Mouse (Mus musculus) forebrain, embryonic 11.5 days (tissue): ENCODE data around the gene Atp23. TPM values are rescaled to one million over a fixed set of nuclear protein-coding genes. Genes with fewer than 3 reads are reported as not detected.

Source experiments
- ATAC-seq: fragments of 200-750 bp; cut with Nextera tagmentation; replicated peaks from 2 replicates; pipeline ENCODE4 v1.8.0; 2017; ENCODE audit warnings: moderate TSS enrichment; ENCODE audit not compliant: low FRiP score
- DNase-seq: peaks from one replicate; pipeline ENCODE4 v3.0.0-alpha.2; 2017; ENCODE audit warnings: low spot score
- H3K27ac ChIP-seq: fragments of 300-500 bp; sonication (generic); 2 replicates; pipeline ENCODE4 v1.5.1; 2014; ENCODE audit warnings: low read depth, low read length
- H3K27me3 ChIP-seq: fragments of 300-500 bp; sonication (generic); 2 replicates; pipeline ENCODE4 v1.6.1; 2014; ENCODE audit warnings: mild to moderate bottlenecking, low read length, mixed read lengths; ENCODE audit not compliant: control insufficient read depth, insufficient read depth
- H3K36me3 ChIP-seq: fragments of 300-500 bp; sonication (generic); 2 replicates; pipeline ENCODE4 v1.6.1; 2014; ENCODE audit warnings: mild to moderate bottlenecking, low read length, moderate library complexity, mixed read lengths; ENCODE audit not compliant: control insufficient read depth, insufficient read depth
- H3K4me1 ChIP-seq: fragments of 300-500 bp; sonication (generic); replicated peaks from 2 replicates; pipeline ENCODE4 v1.6.1; 2014; ENCODE audit warnings: low read length, mixed read lengths; ENCODE audit not compliant: control insufficient read depth, insufficient read depth
- H3K4me2 ChIP-seq: fragments of 300-500 bp; sonication (generic); 2 replicates; pipeline ENCODE4 v1.6.1; 2014; ENCODE audit warnings: low read depth, mild to moderate bottlenecking, low read length, moderate library complexity, mixed read lengths; ENCODE audit not compliant: severe bottlenecking
- H3K4me3 ChIP-seq: fragments of 300-500 bp; sonication (generic); 2 replicates; pipeline ENCODE4 v1.5.1; 2014; ENCODE audit warnings: low read depth, low read length
- H3K9ac ChIP-seq: fragments of 300-500 bp; sonication (generic); 2 replicates; pipeline ENCODE4 v1.6.1; 2014; ENCODE audit warnings: low read length
- H3K9me3 ChIP-seq: fragments of 300-500 bp; sonication (generic); 2 replicates; pipeline ENCODE4 v1.6.1; 2016; ENCODE audit warnings: low read length, mixed read lengths; ENCODE audit not compliant: control insufficient read depth
- WGBS: fragments of 180-500 bp; shearing (Covaris S2); extraction: QIAGEN DNeasy Blood & Tissue Kit; methylation state at CpG from one replicate; pipeline ENCODE4 v1.1.7; 2014; 5-methylcytosine and 5-hydroxymethylcytosine counted together
- polyA plus RNA-seq: library from polyadenylated mRNA; unstranded; fragments of >200 nt; fragmentation: Nextera tagmentation; extraction: Ambion mirVana; gene quantifications from 2 replicates; pipeline ENCODE4 v1.2.1, GENCODE M21; 2014

Gene Atp23
- polyA plus RNA-seq, 1 experiment from 2014 or later: 15.5 TPM

GRCm38 (mm10) chr10:126904221-126904620 lies 3.1 kb upstream of the Atp23 start:
- peaks cover 3% of the 10 kb centered on the region; the same call in 1 of the 2 replicates for H3K4me1 ChIP-seq
- no peak for ATAC-seq
- no peak overlapping the region for H3K27ac ChIP-seq
- no peaks in the 10 kb centered on the region for H3K36me3 ChIP-seq
- WGBS: 34% methylated on average over 5 of the region's 5 CpGs
- H3K9me3 ChIP-seq: no peaks in the 10 kb centered on the region
- no peaks in the 10 kb centered on the region for H3K27me3 ChIP-seq
- H3K9ac ChIP-seq: no peak overlapping the region
- DNase-seq: no peak
- H3K4me3 ChIP-seq: no peak overlapping the region
- no peak overlapping the region for H3K4me2 ChIP-seq

DNA sequence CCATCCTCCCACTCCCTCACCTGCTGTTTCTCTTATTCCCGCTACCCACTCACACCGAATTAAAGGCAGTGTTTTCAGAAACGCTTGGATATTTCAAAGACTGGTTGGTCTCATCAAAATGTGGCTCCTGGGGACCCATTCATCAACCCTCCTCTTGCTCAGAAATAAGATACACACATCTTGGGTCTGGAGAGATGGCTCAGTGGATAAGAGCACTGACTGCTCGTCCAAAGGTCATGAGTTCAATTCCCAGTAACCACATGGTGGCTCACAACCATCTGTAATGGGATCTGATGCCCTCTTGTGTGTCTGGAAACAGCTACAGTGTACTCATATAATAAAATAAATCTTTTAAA lies 311 bp upstream of the Atp23 start:
- no peak overlapping the region for H3K9ac ChIP-seq
- peaks cover 3% of the 10 kb centered on the region; the same call in 1 of the 2 replicates for H3K4me1 ChIP-seq
- no peaks in the 10 kb centered on the region for H3K36me3 ChIP-seq
- H3K27ac ChIP-seq: no peak overlapping the region
- no peaks in the 10 kb centered on the region for H3K9me3 ChIP-seq
- no peak for ATAC-seq
- peak overlapping the region; percentile 98 for H3K4me2 ChIP-seq
- WGBS: 1% methylated on average over 4 of the region's 4 CpGs
- DNase-seq: no peak
- H3K27me3 ChIP-seq: no peaks in the 10 kb centered on the region
- H3K4me3 ChIP-seq: peak overlapping the region; percentile 66

DNA sequence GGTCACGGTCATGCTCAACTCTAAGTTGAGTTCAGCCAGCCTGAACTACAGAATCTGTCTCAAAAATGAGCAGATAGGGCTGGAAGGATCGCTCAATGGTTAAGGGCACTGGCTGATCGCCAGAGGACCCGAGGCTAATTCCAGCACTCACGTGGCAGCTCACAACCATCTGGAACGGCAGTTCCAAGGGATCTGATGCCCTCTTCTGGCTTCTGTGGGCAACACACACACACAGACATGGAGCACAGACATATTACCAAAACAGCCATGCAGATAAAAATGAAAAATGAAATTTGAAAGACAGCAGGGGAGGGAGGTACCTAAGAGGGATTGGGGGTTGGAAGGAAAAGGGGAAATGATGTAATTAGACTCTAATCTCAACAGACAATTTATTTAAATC lies 5.3 kb downstream of the Atp23 start:
- H3K36me3 ChIP-seq: no peaks in the 10 kb centered on the region
- 58% methylated on average over 6 of the region's 6 CpGs for WGBS

GRCm38 (mm10) chr10:126894061-126894460 lies 7.1 kb downstream of the Atp23 start:
- no peak for ATAC-seq
- Histone ChIP-seq H3K4me1 (no peaks in the 10 kb centered on the region), H3K4me2 (no peak overlapping the region), H3K9me3 (no peaks in the 10 kb centered on the region; the same call in 1 of the 2 replicates), H3K27me3 (no peaks in the 10 kb centered on the region), H3K36me3 (no peaks in the 10 kb centered on the region; the same call in 1 of the 2 replicates), H3K9ac (no peak overlapping the region), H3K27ac (no peak overlapping the region), H3K4me3 (no peak overlapping the region)
- DNase-seq: no peak
- 96% methylated on average over 15 of the region's 15 CpGs for WGBS

More for the DNA sequence above, 5.3 kb downstream of the Atp23 start:
- H3K4me1 ChIP-seq: peaks cover 3% of the 10 kb centered on the region; the same call in 1 of the 2 replicates
- H3K4me2 ChIP-seq: no peak overlapping the region
- no peak overlapping the region for H3K4me3 ChIP-seq
- no peaks in the 10 kb centered on the region for H3K9me3 ChIP-seq
- ATAC-seq (no peak), DNase-seq (no peak)
- H3K9ac ChIP-seq: no peak overlapping the region
- no peak overlapping the region for H3K27ac ChIP-seq
- H3K27me3 ChIP-seq: no peaks in the 10 kb centered on the region

DNA sequence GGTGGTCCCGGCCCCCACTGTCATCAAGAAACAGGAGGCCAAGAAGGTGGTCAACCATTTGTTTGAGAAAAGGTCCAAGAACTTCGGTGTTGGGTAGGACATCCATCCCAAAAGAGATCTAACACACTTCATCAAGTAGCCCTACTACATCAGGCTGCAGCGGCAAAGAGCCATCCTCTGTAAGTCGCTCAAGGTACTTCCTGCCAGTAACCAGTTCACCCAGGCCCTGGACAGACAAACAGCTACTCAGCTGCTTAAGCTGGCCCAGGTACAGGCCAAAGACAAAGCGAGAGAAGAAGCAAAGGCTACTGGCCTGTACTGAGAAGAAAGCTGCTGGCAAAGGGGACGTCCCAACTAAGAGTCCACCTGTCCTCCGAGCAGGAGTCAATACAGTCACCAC lies 8.0 kb downstream of the Atp23 start:
- H3K9ac ChIP-seq: no peak overlapping the region
- H3K9me3 ChIP-seq: no peaks in the 10 kb centered on the region; the same call in 1 of the 2 replicates
- H3K36me3 ChIP-seq: no peaks in the 10 kb centered on the region; the same call in 1 of the 2 replicates
- H3K27me3 ChIP-seq: no peaks in the 10 kb centered on the region
- H3K4me1 ChIP-seq: no peaks in the 10 kb centered on the region
- H3K4me3 ChIP-seq: no peak overlapping the region
- no peak for DNase-seq
- WGBS: 95% methylated on average over 7 of the region's 7 CpGs
- ATAC-seq: no peak
- H3K27ac ChIP-seq: no peak overlapping the region
- H3K4me2 ChIP-seq: no peak overlapping the region

DNA sequence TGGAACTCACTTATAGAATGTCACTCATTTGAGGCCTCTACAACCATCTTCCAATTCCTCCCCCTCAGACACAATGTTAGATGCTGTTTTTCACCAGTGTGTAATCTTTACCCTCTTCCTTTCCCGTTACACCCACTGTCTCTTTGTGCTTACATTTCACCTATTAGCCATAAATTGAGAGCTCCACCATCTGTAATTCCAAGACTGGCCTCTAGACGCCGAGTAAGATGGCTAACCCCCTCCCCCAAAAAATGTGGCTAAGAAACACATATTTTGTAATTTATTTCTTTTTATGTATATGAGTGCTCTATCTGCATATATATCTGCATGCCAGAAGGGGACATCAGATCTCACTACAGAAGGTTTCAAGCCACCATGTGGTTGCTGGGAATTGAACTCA lies 27.4 kb downstream of the Atp23 start:
- H3K9ac ChIP-seq: no peak overlapping the region
- H3K4me3 ChIP-seq: no peak overlapping the region
- H3K27ac ChIP-seq: no peak overlapping the region
- WGBS: 90% methylated on average over 3 of the region's 3 CpGs
- ATAC-seq (no peak), DNase-seq (no peak)
- no peaks in the 10 kb centered on the region for H3K9me3 ChIP-seq
- H3K27me3 ChIP-seq: 0 out of 2 replicates have a peak, but pooled peaks cover under 1% of the 10 kb centered on the region
- H3K4me2 ChIP-seq: no peak overlapping the region
- H3K36me3 ChIP-seq: no peaks in the 10 kb centered on the region
- no peaks in the 10 kb centered on the region; the same call in 1 of the 2 replicates for H3K4me1 ChIP-seq

- H3K4me3 ChIP-seq: no peak overlapping the region
- no peaks in the 10 kb centered on the region; the same call in 1 of the 2 replicates for H3K4me1 ChIP-seq
- H3K36me3 ChIP-seq: no peaks in the 10 kb centered on the region
- no peak overlapping the region for H3K9ac ChIP-seq
- H3K27me3 ChIP-seq: 0 out of 2 replicates have a peak, but pooled peaks cover 2% of the 10 kb centered on the region
- no peaks in the 10 kb centered on the region for H3K9me3 ChIP-seq
- WGBS: 70% methylated on average over 5 of the region's 5 CpGs
- no peak overlapping the region for H3K27ac ChIP-seq
- H3K4me2 ChIP-seq: no peak overlapping the region
- ATAC-seq (no peak), DNase-seq (no peak)
These were observed 28.9 kb downstream of the Atp23 start for GRCm38 (mm10) chr10:126872256-126872655.

- 26% methylated on average over 23 of the region's 23 CpGs for WGBS
- DNase-seq: peak; percentile 90
- Histone ChIP-seq H3K27ac (no peak overlapping the region), H3K27me3 (0 out of 2 replicates have a peak, but pooled peaks cover 2% of the 10 kb centered on the region), H3K36me3 (no peaks in the 10 kb centered on the region), H3K4me2 (no peak overlapping the region), H3K9me3 (no peaks in the 10 kb centered on the region), H3K9ac (no peak overlapping the region), H3K4me3 (no peak overlapping the region), H3K4me1 (no peaks in the 10 kb centered on the region; the same call in 1 of the 2 replicates)
- peak; percentile 71 for ATAC-seq
These were observed 31.5 kb downstream of the Atp23 start for GRCm38 (mm10) chr10:126869372-126870318.
